Mouse (Mus musculus) 416B (cell line): ENCODE results near the gene Fam71e2.
A peak's percentile ranks its signal among the peaks of the same experiment; 100 is the strongest.
"Not testable (repeated sequence)": the region's sequence is repeated elsewhere in the genome, so short reads cannot be mapped to it uniquely, and the experiment has no call there.

Experiments used
- DNase-seq: peaks from one replicate; pipeline ENCODE4 v3.0.0; 2011; ENCODE audit warnings: low read depth

Gene Fam71e2

DNA sequence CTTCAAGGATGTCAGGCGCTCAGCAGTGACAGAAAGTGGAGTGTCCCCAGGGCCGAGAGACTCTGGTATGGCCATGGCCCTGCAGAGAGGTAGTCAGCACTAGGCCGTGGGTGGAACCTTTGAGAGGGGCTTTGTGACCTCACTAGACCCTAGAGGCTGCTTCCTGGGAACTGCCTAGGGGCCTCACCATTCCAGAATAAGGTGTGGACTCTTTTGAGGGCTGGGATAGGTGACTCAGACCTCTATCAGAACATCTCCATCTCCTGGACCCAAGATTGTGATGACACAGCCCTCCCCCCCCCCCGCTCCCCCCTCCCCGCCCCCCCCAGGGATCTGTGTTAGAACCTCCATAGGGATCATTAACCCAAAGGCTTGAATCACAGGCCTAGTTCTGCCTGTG is at the start of gene Fam71e2:
Gene Fam71e2 (minus strand): TSS at position 101 of the 400 bp plus-strand sequence.
- DNase-seq: no peak

DNA sequence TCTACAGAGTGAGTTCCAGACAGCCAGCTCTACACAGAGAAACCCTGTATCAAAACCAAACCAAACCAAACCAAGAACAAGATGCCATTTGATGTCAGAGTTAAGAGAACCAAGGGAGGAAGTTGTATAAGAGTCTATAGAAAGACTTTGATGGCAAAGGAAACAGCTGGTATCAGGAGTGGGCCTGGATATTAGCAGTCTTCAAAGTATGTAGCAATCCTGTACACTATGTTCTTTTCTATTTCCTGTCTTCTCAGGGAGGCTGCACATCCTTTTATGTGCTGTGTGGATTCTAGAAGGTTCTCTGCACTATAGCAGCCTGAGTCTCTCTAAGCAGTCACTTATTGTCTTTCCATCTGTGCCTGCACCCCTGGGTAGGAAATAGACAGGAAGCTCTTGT is 45.5 kb upstream of the Fam71e2 start:
- DNase-seq: peak; percentile 33

DNA sequence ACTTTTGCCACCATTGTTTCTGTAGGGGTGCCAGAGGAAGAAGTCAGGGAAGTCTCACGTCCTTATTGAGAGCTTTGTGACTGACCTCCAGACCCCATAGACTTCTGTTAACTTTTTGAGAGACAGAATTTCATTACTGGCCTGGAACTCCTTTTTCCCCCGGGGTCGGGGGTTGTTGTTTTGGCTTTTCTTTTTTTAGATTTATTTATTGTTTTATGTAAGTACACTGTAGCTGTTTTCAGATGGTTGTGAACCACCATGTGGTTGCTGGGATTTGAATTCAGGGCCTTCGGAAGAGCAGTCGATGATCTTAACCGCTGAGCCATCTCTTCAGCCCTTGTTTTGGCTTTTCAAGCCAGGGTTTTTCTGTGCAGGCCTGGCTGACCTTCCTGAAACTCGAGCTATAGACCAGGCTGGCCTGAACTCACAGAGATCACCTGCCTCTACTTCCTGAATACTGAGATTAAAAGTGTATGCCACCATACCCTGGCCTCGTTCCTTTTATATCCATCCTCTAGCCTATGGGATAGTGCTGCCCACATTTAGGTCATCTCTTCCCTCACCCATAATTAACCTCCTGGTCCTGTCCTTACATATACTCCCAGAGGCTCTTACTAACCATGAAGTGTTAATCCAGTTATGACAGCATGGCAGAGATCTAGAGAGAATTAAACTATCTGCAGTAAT is 42.1 kb upstream of the Fam71e2 start:
- DNase-seq: peak; percentile 58

DNA sequence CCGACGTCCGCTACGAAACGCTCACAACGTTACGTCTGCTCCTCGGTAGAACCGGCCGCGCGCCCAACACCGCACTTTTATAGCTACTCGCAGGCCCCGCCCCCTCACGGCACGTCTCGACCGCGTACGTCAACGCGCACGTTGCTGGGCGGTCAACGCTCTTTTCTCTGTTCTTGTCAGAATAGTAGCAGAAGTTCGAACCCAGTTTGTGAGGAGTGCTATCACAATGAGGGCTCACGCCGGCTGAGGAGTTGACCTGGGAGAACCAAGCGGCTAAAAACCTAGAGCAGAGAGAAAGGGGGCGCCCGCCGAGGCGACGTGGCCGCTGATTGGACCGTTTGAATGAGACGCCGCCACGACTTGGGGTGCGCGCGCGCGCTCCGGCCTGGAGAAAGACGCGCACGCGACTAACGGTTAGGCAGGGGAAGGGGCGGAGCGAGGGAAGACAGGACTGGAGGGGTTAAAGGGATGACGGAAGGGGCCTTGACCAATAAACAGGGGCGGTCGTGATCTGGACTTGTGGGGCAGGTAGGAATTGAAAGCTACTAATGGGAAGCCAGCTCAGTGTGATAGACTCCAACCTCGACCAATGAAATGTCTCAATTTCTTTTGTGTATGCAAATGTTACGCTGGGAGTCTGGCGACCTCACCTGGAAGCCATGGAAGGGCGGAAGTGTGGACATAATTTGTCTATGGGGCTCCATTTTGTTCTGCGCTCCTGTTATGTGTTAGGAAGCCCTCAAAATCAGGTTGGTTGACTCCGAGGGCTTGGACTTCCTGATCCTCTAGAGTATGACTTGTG is 41.4 kb upstream of the Fam71e2 start, which contains the start of gene Ube2s:
Gene Ube2s (minus strand): TSS at position 288 of the 802 bp plus-strand sequence.
- DNase-seq: peak; percentile 100

GRCm38 (mm10) chr7:4811842-4812302 is 40.8 kb upstream of the Fam71e2 start:
- peak; percentile 35 for DNase-seq

- not testable (repeated sequence) for DNase-seq
These were observed 40.0 kb upstream of the Fam71e2 start for GRCm38 (mm10) chr7:4811131-4811530.

DNA sequence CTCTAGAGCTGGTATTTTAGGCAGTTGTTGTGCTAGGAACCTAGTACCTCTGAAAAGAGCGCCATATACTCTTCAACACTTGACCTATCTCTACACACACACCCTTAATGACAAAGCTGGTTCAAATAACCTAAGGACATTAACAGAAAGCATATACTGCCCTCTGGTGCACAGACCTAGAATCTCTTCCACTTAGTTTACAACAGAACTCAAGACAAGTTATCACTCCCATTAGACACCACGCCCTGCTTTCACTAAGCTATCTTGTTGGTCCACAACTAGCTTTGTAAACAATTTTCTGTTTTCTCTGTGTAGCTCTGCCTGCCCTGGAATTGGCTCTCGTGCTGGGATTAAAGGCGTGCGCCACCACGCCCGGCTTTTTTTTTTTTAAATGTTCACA is 35.6 kb upstream of the Fam71e2 start:
- DNase-seq: peak; percentile 80

DNA sequence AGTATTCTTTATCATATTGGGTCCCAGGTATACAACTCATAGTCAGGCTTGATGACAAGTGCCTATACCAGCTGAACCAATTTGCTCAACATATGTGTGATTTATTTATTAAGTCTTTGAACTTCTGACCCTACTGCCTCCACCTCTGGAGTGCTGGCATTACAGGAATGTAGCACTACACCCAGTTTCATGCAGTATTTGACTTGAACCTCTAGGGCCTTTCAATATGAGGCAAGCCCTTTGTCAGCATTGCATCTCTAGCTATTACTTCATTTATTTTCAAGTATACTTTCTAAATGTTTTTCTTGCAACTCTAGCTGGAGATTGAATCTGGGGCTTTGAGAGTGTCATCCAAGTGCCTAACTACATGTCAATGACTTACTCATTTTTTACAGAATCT is 31.1 kb upstream of the Fam71e2 start:
- DNase-seq: no peak

GRCm38 (mm10) chr7:4795767-4796433 is 24.8 kb upstream of the Fam71e2 start:
- DNase-seq: peak; percentile 77

DNA sequence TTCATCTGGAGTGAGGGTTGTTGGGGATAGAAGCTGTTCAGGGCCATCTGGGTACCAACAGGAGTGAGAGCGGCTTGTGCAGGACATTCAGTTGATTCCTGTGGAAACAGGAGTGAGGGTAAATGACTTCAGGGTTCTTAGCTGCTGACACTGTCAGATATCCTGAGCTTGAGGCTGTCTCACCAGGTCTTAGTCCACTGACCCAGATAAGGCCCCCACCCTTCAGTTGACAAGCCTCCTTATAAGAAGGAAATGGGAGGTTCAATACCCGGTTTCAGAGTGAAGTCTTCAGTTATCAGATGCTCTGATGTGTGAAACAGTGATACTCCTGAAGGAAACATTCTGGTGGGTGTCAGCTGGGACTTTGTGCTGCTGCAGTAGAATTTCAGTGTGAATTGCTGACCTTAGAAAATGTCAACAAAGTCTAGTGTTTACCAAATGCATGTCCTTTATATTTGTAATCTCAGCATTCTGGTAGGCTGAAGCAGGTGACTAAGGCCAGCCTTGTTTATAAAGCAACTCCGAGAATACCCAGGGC is 23.6 kb upstream of the Fam71e2 start:
- no peak for DNase-seq

DNA sequence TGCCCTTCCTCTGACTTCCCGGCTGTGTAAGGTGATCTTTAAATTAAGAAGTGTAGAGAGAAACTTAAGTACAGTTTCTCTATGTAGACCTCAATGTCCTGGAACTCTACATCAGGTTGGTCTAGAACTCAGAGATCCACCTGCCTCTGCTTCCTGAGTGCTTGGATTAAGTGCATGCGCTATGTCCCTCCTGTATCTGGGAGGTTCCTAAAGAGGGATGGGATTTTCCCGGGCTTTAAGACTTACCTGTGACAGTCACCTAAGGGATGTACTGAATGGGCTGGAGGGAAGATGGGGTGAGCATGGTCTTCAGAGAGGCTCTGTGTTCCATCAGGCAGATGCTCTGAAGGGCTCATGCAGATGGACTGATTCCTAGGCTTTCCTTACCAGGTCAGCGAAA is 22.6 kb upstream of the Fam71e2 start:
- DNase-seq: peak; percentile 27

DNA sequence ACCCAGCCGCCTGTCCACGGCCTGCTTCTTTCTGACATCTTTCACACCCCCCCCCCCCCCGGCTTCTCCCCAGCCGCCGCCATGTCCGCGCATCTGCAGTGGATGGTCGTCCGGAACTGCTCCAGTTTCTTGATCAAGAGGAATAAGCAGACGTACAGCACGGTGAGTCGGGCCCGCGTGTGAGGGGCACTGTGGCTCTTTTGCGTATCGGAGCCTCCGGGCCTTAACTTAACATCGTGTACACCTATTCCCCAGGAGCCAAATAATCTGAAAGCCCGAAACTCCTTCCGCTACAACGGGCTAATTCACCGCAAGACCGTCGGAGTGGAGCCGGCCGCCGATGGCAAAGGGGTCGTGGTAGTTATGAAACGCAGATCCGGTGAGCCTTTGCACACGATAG is 22.1 kb upstream of the Fam71e2 start:
- not testable (repeated sequence) for DNase-seq

- peak; percentile 98 for DNase-seq
These were observed 21.4 kb upstream of the Fam71e2 start, which contains the start of gene Rpl28 for GRCm38 (mm10) chr7:4792278-4793212. TSS of gene Rpl28 (plus strand) at chr7:4792874.

DNA sequence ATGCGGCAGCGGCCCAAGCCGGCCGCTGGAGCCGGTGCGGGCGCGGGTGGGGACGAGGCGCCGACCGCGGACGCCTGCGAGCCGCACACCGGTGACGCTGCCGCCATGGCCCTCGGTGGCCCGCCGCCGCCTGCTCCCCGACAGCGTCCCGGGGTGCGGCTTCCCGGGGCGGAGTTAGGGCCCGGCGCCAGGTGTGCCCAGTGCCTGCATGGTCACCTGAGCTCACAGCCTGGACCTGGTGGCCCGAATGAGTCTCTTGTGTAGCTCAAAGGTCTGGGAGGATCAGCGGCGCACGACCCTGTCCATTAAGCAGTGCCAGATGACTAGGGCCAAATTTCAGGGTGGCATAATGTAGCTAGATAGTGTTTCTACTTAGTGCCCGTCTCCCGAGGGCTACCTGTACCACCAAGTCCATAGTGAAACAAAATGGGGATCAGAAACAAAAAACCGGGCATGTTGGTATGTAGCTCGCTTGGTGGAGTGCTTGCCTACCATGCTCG is 18.4 kb upstream of the Fam71e2 start, which contains the start of gene Tmem238:
Gene Tmem238 (minus strand): TSS at position 221 of the 500 bp plus-strand sequence.
- DNase-seq: peak; percentile 35

GRCm38 (mm10) chr7:4788499-4789435 is 17.7 kb upstream of the Fam71e2 start:
- DNase-seq: peak; percentile 84

DNA sequence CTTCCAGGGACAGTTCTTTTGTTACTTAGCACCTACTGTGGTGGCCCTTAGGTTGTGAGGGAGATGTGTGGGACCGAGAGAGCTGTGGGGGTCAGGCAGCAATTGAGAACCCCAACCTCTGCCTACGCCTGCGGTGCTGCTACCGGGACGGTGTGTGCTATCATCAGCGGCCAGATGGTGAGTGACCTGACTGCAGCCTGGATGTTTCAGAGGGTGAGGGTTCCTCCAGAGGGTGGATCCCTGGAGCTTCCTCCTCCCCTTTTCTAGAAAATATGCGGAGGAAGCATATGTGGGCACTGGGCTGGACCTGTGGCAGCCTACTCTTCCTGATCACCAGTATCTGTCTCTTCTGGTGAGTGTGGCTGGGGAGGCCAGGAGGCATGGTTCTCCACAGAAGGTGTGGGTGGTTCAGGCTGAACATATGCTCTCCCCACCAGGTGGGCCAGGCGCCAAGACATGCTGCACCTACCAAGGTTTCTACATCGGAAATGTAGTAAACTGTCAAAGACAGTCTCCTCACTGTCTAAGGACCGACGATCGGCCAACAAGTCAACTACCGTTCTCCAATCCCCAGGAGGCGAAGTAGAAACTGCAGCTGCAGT is 12.7 kb upstream of the Fam71e2 start:
- peak; percentile 28 for DNase-seq

DNA sequence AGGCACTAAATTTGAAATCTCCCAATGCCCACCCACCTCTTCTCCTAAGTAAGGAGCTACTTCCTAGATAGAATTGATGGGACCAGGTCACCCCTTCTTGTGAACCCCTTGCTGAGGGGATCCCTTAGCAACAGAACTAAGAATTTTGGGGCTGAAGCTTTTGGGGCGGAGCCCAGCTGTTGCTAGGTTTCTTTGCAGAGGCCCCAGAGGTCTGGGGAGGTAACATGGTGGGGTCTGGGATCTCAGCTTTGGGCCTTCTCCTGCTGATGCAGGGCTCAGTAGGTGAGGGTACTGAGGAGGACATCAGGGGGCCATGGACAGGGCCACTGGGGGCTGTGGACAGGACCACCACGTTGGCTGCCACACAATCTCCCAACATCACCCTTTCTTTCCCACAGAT is 11.7 kb upstream of the Fam71e2 start, which contains the start of the genes Il11 and Tmem190:
Gene Il11 (minus strand): TSS at position 101 of the 400 bp plus-strand sequence.
Gene Tmem190 (plus strand): TSS at position 179 of the 400 bp plus-strand sequence.
- DNase-seq: no peak

DNA sequence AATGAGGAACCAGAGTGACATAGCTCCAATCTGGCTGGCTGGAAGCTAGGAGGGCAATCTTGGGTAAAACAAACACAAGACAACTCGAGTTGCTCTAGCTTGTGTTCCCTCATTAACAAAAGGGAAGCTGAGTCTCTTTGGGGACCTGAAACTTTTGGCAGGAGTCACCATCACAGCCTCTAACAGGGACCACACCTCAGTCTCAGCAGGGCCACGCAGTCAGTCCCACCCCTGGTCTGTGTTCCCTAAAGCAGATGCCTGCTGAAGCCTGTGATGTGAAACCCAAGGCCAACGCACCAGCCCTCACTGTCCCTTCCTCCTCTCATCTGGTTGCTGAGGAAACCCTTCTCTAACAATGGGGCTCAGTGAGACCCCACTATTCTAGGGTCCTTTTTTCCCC is 11.0 kb upstream of the Fam71e2 start:
- no peak for DNase-seq

- DNase-seq: peak; percentile 65
These were observed 8.8 kb upstream of the Fam71e2 start for GRCm38 (mm10) chr7:4779921-4780320.
